Mouse (Mus musculus): ENCODE results near the gene Ldb2.

DNA sequence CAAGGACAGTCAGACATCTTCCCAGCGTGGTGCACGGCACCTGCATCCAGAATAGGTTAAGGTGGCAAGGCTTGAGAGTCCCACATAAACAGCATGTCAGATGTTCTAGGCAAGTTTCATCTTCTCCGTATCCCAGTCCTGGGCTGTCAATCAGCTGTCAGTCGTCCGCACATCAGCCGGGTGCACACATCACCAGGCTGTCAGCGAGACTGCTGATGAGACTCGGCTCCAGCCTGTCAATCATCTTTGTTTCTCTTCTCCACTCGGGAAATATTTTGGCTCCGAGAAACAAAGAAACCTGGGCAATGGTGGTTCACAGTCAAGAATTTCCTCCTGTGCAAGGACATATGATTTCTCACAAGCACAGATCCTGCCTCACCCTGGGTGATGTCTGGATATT lies 132.1 kb downstream of the Ldb2 start:
- no peak for TF ChIP-seq CTCF (IDR thresholded peaks at IDR 0.05; ENCODE audit: low read depth)
- no peak for TF ChIP-seq EP300 (IDR thresholded peaks at IDR 0.05; ENCODE audit: low read depth)

Measured in liver, postnatal 0 days (tissue).